Mouse (Mus musculus) intestine, embryonic 14.5 days (tissue): ENCODE measurements at regions not wholly inside any gene's neighbourhood (a gene's known extent, or its start where the extent isn't known, plus 50 kb on each side); places are given as distances from the start of the nearest gene placed in this dataset.

ENCODE experiments used
- ATAC-seq: fragments of 200-750 bp; cut with Nextera tagmentation; replicated peaks from 2 replicates; pipeline ENCODE4 v1.8.0; 2017; ENCODE audit warnings: low read depth, moderate number of reproducible peaks, moderate TSS enrichment, moderate library complexity; ENCODE audit not compliant: low FRiP score, low TSS enrichment
- DNase-seq: peaks from one replicate; pipeline ENCODE4 v3.0.0-alpha.2; 2018; ENCODE audit warnings: low spot score
- H3K27ac ChIP-seq: fragments of 300-500 bp; sonication (generic); 2 replicates; pipeline ENCODE4 v1.5.1; 2014; ENCODE audit warnings: low read depth, mild to moderate bottlenecking, control low read depth
- H3K27me3 ChIP-seq: fragments of 300-500 bp; sonication (generic); replicated peaks from 2 replicates; pipeline ENCODE4 v1.6.1; 2014; ENCODE audit warnings: low read length, control low read depth; ENCODE audit not compliant: control insufficient read depth, insufficient read depth
- H3K36me3 ChIP-seq: fragments of 300-500 bp; sonication (generic); 2 replicates; pipeline ENCODE4 v1.6.1; 2014; ENCODE audit warnings: low read length, control low read depth; ENCODE audit not compliant: control insufficient read depth, insufficient read depth
- H3K4me1 ChIP-seq: fragments of 300-500 bp; sonication (generic); replicated peaks from 2 replicates; pipeline ENCODE4 v1.6.1; 2014; ENCODE audit warnings: low read length, control low read depth, mixed read lengths; ENCODE audit not compliant: control insufficient read depth, insufficient read depth
- H3K4me2 ChIP-seq: fragments of 300-500 bp; sonication (generic); 2 replicates; pipeline ENCODE4 v1.6.1; 2014; ENCODE audit warnings: low read length
- H3K4me3 ChIP-seq: fragments of 300-500 bp; sonication (generic); 2 replicates; pipeline ENCODE4 v1.5.1; 2014; ENCODE audit warnings: low read depth, low read length, control low read depth, mixed read lengths
- H3K9ac ChIP-seq: fragments of 300-500 bp; sonication (generic); 2 replicates; pipeline ENCODE4 v1.6.1; 2014; ENCODE audit warnings: mild to moderate bottlenecking, low read length
- H3K9me3 ChIP-seq: fragments of 300-500 bp; sonication (generic); 2 replicates; pipeline ENCODE4 v1.6.1; 2016; ENCODE audit warnings: low read length, control low read depth; ENCODE audit not compliant: control insufficient read depth
- WGBS: fragments of 180-500 bp; shearing (Covaris S2); extraction: QIAGEN DNeasy Blood & Tissue Kit; methylation state at CpG from one replicate; pipeline ENCODE4 v1.1.7; 2014; 5-methylcytosine and 5-hydroxymethylcytosine counted together

GRCm38 (mm10) chr11:114283208-114283607 is 216.4 kb upstream of the Sdk2 start:
- no peak overlapping the region for H3K9ac ChIP-seq
- 43% methylated on average over 5 of the region's 5 CpGs for WGBS

GRCm38 (mm10) chr11:114282566-114282965 is 215.7 kb upstream of the Sdk2 start:
- Histone ChIP-seq H3K27ac (no peak overlapping the region), H3K4me1 (no peaks in the 10 kb centered on the region), H3K27me3 (no peaks in the 10 kb centered on the region), H3K4me2 (no peak overlapping the region), H3K4me3 (no peak overlapping the region), H3K36me3 (no peaks in the 10 kb centered on the region), H3K9ac (no peak overlapping the region), H3K9me3 (no peaks in the 10 kb centered on the region)
- no peak for DNase-seq
- 52% methylated on average over 5 of the region's 5 CpGs for WGBS
- ATAC-seq, result no peak

More at GRCm38 (mm10) chr11:114283208-114283607, 216.4 kb upstream of the Sdk2 start:
- no peak overlapping the region for H3K27ac ChIP-seq
- no peak overlapping the region for H3K4me2 ChIP-seq
- H3K4me1 ChIP-seq, result no peaks in the 10 kb centered on the region
- ATAC-seq (no peak), DNase-seq (no peak)
- H3K4me3 ChIP-seq, result no peak overlapping the region
- no peaks in the 10 kb centered on the region for H3K9me3 ChIP-seq
- no peaks in the 10 kb centered on the region for H3K27me3 ChIP-seq
- H3K36me3 ChIP-seq, result no peaks in the 10 kb centered on the region

- 89% methylated on average over 9 of the region's 9 CpGs for WGBS
- H3K9me3 ChIP-seq, result no peaks in the 10 kb centered on the region
- no peak overlapping the region for H3K27ac ChIP-seq
- no peaks in the 10 kb centered on the region for H3K4me1 ChIP-seq
- no peak overlapping the region for H3K4me3 ChIP-seq
- H3K4me2 ChIP-seq, result no peak overlapping the region
- no peaks in the 10 kb centered on the region for H3K27me3 ChIP-seq
- no peaks in the 10 kb centered on the region for H3K36me3 ChIP-seq
- no peak for ATAC-seq
- H3K9ac ChIP-seq, result no peak overlapping the region
- no peak for DNase-seq
Observed at GRCm38 (mm10) chr11:114281846-114282245, 215.0 kb upstream of the Sdk2 start.

- Histone ChIP-seq H3K4me1 (no peaks in the 10 kb centered on the region), H3K9ac (no peak overlapping the region), H3K9me3 (no peaks in the 10 kb centered on the region), H3K4me2 (no peak overlapping the region), H3K36me3 (no peaks in the 10 kb centered on the region), H3K27me3 (no peaks in the 10 kb centered on the region), H3K27ac (no peak overlapping the region), H3K4me3 (no peak overlapping the region)
- ATAC-seq (no peak), DNase-seq (no peak)
- WGBS, result 85% methylated on average over 14 of the region's 14 CpGs
Observed at GRCm38 (mm10) chr11:114281041-114281695, 214.3 kb upstream of the Sdk2 start.

GRCm38 (mm10) chr11:114277513-114278304 is 210.9 kb upstream of the Sdk2 start:
- Histone ChIP-seq H3K9ac (no peak overlapping the region), H3K4me2 (no peak overlapping the region), H3K9me3 (no peaks in the 10 kb centered on the region), H3K4me3 (no peak overlapping the region), H3K27me3 (no peaks in the 10 kb centered on the region), H3K36me3 (no peaks in the 10 kb centered on the region), H3K4me1 (no peaks in the 10 kb centered on the region), H3K27ac (no peak overlapping the region)
- 79% methylated on average over 26 of the region's 26 CpGs for WGBS
- ATAC-seq, result no peak
- DNase-seq, result no peak

- 90% methylated on average over 10 of the region's 10 CpGs for WGBS
- Histone ChIP-seq H3K9me3 (no peaks in the 10 kb centered on the region), H3K4me3 (no peak overlapping the region), H3K27ac (no peak overlapping the region), H3K4me1 (no peaks in the 10 kb centered on the region), H3K27me3 (no peaks in the 10 kb centered on the region), H3K9ac (no peak overlapping the region), H3K36me3 (no peaks in the 10 kb centered on the region), H3K4me2 (no peak overlapping the region)
- no peak for ATAC-seq
- DNase-seq, result no peak
Observed at GRCm38 (mm10) chr11:114270358-114271072, 203.7 kb upstream of the Sdk2 start.

- ATAC-seq (no peak), DNase-seq (no peak)
- Histone ChIP-seq H3K4me2 (no peak overlapping the region), H3K36me3 (no peaks in the 10 kb centered on the region), H3K27ac (no peak overlapping the region), H3K9ac (no peak overlapping the region), H3K27me3 (no peaks in the 10 kb centered on the region), H3K4me3 (no peak overlapping the region), H3K4me1 (no peaks in the 10 kb centered on the region), H3K9me3 (no peaks in the 10 kb centered on the region)
- 51% methylated on average over 4 of the region's 4 CpGs for WGBS
Observed at GRCm38 (mm10) chr11:114261959-114262358, 195.1 kb upstream of the Sdk2 start.

GRCm38 (mm10) chr11:114258218-114258617 is 191.4 kb upstream of the Sdk2 start:
- Histone ChIP-seq H3K36me3 (no peaks in the 10 kb centered on the region), H3K27me3 (no peaks in the 10 kb centered on the region), H3K4me2 (no peak overlapping the region), H3K4me1 (no peaks in the 10 kb centered on the region), H3K4me3 (no peak overlapping the region), H3K9ac (no peak overlapping the region), H3K9me3 (no peaks in the 10 kb centered on the region), H3K27ac (no peak overlapping the region)
- WGBS, result 89% methylated on average over 9 of the region's 9 CpGs
- no peak for ATAC-seq
- no peak for DNase-seq
